Mouse (Mus musculus) cerebellum, adult 2 months (tissue): ENCODE results near the gene Sntb2.

Experiments used
- CTCF ChIP-seq: fragments of 200-500 bp; IDR thresholded peaks from 2 replicates; pipeline ENCODE4 v1.5.1; 2011; ENCODE audit warnings: low read depth, mild to moderate bottlenecking, control low read depth, low read length, moderate library complexity, borderline replicate concordance; ENCODE audit not compliant: insufficient read depth
- POLR2A ChIP-seq: fragments of 200-500 bp; IDR thresholded peaks from 2 replicates; pipeline ENCODE4 v1.6.1; 2011; ENCODE audit warnings: low read length, control low read depth, borderline replicate concordance; ENCODE audit not compliant: insufficient read depth

DNA sequence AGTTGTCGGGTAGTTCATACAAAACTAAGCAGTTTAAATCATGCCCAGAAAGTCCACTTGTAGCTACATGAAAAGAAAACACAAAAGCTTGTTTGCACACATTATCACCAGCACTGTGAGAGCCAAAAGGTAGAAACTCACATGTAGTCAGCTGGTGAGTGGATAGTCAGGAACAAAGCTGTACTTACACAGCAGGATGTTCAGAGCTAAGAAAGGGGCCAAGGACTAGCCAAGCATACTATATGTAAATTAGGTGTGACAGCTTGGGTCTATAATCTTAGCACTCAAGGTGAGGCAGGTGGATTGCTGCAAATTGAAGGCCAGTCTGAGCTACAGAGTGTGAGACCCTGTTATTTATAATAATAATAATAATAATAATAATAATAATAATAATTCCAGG lies 127.1 kb downstream of the Sntb2 start:
- no peak for TF ChIP-seq POLR2A
- TF ChIP-seq CTCF = no peak
